Mouse (Mus musculus): ENCODE data around the gene Slco2b1.

The Slco2b1 gene

GRCm38 (mm10) chr7:99693976-99694375 lies 17.2 kb downstream of the Slco2b1 start:
- DNase-seq (ENCODE audit: low spot score in 2 of 2) = no peak

- no peak for DNase-seq (ENCODE audit: low spot score in 2 of 2)
Observed at GRCm38 (mm10) chr7:99693387-99693786, 17.8 kb downstream of the Slco2b1 start.

- no peak for DNase-seq (ENCODE audit: low spot score in 2 of 2)
Observed at GRCm38 (mm10) chr7:99692396-99692795, 18.7 kb downstream of the Slco2b1 start.

DNA sequence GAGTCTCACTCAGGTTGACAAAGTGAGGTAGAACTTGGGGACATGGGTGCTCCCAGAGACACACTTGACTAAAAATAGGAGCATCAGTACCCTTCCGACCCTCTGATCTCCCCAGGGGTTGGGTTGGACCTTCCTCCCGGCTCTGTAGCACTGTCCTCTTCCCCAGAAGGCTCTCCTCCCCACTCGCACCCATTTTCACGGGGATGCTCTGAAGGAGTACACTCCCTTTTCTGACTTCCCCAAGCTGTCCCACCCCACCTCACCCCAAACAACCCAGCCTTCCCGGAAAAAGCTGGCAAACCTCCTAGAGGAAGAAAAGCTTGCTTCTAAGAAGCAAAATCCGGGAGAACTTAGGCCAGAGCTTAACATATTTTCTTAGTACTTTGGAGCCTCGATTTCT lies 20.3 kb downstream of the Slco2b1 start:
- no peak for DNase-seq (ENCODE audit: low spot score in 2 of 2)

DNA sequence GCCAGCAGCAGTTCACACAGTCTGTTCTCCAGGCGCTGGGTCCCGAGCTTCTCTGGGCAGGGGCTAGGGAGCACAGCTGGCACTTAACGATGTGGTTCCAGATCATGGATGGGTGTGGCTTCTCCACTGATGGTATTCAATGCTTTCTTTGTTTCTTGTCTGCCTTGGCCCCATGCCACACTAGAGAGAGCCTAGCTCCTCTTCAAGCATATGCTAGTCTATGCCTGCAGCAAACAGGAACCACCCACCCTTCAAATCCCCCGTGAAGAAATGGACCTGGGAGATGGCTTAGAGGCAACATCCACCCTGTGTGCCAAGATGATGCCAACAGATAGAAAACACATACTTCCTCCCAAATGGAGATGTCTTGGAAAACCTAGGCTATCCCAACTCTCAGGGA lies 27.1 kb downstream of the Slco2b1 start:
- DNase-seq (ENCODE audit: low spot score in 2 of 2) = peak in 1 of 2 experiments; percentile 38

GRCm38 (mm10) chr7:99680771-99681170 lies 30.4 kb downstream of the Slco2b1 start:
- DNase-seq (ENCODE audit: low spot score in 2 of 2) = no peak

GRCm38 (mm10) chr7:99674890-99675289 lies 36.2 kb downstream of the Slco2b1 start:
- peak; percentile 33 to 57 for DNase-seq (ENCODE audit: low spot score in 2 of 2)

GRCm38 (mm10) chr7:99674209-99674608 lies 36.9 kb downstream of the Slco2b1 start:
- no peak for DNase-seq (ENCODE audit: low spot score in 2 of 2)

DNA sequence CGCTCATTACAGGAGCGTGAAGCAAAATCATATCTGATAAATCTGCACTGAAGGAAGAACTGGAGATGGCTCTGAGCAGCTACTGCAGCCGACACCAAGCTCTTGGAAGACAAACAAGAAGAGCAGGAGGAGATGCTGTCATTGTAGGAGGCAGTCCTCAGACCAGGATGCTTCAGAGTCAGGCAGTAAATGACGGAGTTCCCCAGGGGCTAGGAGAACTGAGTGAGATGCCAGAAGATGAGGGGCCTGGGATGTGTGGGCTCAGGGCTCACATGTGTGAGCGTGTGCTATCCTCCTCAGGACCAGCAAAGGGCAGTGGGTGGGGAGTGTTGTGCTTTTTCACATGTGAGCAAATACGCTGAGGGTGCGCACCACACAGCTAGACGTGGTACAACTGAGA lies 38.0 kb downstream of the Slco2b1 start:
- no peak for DNase-seq (ENCODE audit: low spot score in 2 of 2)

- no peak for DNase-seq (ENCODE audit: low spot score in 2 of 2)
Observed at GRCm38 (mm10) chr7:99671544-99672435, 39.4 kb downstream of the Slco2b1 start.

DNA sequence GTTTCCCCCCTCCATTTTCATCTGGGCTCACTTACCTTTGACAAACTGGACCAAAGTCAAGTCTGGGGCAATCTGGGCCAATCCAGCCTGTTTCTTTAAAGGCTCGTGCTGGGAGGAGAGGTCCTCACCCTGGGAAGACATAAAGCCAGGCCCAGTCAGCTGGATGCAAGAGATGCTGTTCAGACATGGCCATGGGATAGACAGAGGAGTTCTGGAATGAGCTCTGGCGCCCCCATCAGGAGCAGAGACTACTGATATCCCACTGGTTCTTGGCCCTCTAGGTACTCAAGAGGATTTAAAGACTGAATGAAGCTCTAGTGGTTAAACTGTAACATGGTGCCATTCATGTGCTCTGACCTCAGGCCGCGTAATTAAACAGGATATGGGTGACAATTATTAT lies 40.2 kb downstream of the Slco2b1 start:
- no peak for DNase-seq (ENCODE audit: low spot score in 2 of 2)

DNA sequence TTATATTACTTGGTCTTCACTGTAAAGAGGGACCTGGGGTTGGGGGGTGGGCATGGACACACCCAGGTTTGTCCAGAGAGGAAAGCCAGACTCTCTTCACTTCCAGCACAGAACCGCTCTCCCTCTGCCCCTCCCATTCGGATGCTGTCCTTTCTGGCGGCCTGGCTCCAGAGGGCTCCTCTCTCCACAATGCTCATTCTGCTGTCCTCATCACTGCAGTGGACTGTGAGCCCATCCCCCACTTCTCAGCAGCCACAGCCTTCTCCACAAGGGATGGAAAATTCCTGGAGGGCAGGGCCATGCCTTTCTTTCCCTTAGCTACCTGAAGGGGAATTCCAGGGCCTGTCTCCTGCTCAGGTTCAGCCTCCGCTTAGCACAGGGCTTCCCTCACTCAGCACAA lies 42.3 kb downstream of the Slco2b1 start:
- no peak for DNase-seq (ENCODE audit: low spot score in 2 of 2)

GRCm38 (mm10) chr7:99667096-99667495 lies 44.0 kb downstream of the Slco2b1 start:
- DNase-seq (ENCODE audit: low spot score in 2 of 2) = no peak

GRCm38 (mm10) chr7:99665731-99666452 lies 45.2 kb downstream of the Slco2b1 start:
- DNase-seq (ENCODE audit: low spot score in 2 of 2) = no peak

GRCm38 (mm10) chr7:99664571-99665485 lies 46.3 kb downstream of the Slco2b1 start:
- DNase-seq (ENCODE audit: low spot score in 2 of 2) = no peak

DNA sequence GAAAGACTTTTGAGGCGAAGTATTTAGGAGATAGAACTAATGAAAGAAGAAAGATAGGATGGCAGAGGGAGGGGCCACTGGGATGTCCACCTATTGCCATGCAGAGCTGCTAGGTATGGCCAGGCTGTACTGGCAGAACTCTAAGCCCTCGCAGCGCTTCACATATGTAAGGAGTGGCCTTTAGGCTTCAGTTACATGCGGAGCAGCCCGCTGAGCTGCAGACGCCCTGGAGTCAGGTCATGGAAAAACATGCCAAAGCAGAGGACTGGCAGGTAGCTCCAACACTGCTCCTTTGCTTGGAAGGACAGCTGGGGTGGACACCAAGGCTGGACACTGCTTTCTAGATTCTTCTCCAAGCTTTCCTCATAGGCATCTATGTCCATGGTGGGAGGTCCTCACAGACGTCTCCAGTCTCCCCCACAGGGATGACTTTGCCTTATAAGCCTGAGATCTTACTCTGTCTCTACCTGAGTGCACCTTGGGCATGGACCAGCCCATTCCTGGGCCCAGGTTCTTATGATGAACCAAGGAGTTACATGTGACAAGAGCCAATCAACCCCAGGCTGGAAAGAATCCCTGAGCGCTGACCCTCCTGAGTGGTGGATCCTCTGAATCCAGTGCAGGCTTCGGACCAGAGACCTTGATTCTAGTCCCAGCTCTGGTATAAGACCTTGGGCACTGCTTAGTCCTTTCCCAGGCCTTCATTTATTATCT lies 47.5 kb downstream of the Slco2b1 start:
- no peak for DNase-seq (ENCODE audit: low spot score in 2 of 2)

DNA sequence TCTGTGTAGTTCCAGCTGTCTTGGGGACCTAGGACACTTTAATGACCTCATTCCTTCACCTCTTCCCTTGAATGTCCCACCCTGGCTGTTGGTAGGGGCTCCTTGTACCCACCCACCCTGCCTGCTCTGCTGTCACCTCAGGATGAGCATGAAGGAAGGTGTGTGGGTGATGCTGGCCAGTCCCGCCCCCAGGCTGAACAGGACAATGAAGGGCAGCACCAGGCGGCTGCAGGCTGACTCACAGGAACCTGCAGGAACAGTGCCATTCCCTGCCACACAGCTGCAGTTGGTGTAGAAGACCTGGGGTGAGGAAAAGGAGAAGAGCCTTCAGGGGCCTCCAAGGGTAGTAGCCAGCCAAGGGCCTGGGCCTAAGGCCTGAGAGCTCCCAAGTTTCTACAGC lies 48.8 kb downstream of the Slco2b1 start:
- DNase-seq (ENCODE audit: low spot score in 2 of 2) = no peak

DNA sequence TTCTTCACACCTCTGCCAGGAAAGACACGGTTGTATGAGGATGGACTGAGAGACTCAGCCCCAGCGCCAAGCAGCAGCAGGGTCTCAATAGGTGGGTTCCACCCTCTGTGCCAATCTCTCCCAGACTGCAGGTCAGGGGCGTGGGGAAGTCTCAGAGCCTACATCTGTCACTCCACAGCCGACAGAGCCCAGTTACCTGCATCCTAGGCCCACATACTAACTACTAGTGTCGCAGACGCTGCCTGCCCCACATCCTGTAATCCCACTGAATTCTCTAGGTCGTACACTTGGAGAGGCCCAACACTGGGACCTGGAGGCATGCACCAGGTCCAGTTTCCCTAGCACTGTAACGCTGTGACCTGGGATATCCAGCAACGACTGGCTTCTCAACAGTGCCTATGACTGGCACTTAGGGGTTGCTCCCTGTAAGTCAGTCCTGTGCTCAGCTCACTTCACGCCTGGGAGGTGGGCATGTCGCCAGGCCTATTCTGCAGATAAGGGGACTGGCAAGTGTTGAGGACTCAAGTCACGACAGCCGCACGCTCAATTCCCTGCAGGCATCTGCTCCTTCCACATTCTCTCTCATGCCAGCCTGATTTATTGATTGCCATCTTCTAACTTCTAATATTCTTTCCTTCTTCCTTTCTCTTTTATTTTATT lies 49.4 kb downstream of the Slco2b1 start:
- DNase-seq (ENCODE audit: low spot score in 2 of 2) = no peak

DNA sequence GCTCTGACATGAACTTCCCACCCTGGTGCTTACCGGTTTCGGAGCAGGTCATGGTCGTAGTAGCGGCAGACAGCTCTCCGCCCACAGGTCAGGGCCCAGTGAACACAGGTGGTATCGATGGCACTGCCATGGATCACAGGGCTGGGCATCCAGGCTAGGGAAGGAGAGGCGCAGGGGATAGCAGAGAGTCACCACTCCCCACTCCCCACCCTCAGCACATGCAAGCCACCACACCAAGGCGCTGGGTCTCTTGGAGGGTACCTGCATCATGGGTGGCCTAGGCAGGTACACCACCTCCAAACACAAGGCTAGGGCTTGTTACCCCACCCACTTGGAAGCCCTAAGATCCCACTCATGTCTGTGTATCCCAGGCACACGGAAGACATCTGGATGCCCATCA lies 50.1 kb downstream of the Slco2b1 start:
- DNase-seq (ENCODE audit: low spot score in 2 of 2) = no peak

GRCm38 (mm10) chr7:99659379-99660029 lies 51.6 kb downstream of the Slco2b1 start:
- peak; percentile 54 to 69 for DNase-seq (ENCODE audit: low spot score in 2 of 2)

Data from frontal cortex, postnatal 10 days (tissue).